Mouse (Mus musculus) intestine, embryonic 16.5 days (tissue): Measurements from ENCODE around the gene Agpat2. TPM values are rescaled to one million over a fixed set of nuclear protein-coding genes. Genes with fewer than 3 reads are reported as not detected.

Experiments
- ATAC-seq: fragments of 200-750 bp; cut with Nextera tagmentation; 2 replicates; pipeline ENCODE4 v1.8.0; 2017; ENCODE audit warnings: moderate TSS enrichment, moderate library complexity
- H3K27ac ChIP-seq: fragments of 300-500 bp; sonication (generic); 2 replicates; pipeline ENCODE4 v1.5.1; 2014; ENCODE audit warnings: mild to moderate bottlenecking, low read length
- H3K27me3 ChIP-seq: fragments of 300-500 bp; sonication (generic); replicated peaks from 2 replicates; pipeline ENCODE4 v1.6.1; 2014; ENCODE audit warnings: low read length, control low read depth, mixed read lengths; ENCODE audit not compliant: control insufficient read depth, insufficient read depth
- H3K36me3 ChIP-seq: fragments of 300-500 bp; sonication (generic); 2 replicates; pipeline ENCODE4 v1.6.1; 2014; ENCODE audit warnings: low read length, control low read depth; ENCODE audit not compliant: control insufficient read depth, insufficient read depth
- H3K4me1 ChIP-seq: fragments of 300-500 bp; sonication (generic); 2 replicates; pipeline ENCODE4 v1.6.1; 2014; ENCODE audit warnings: low read length, control low read depth, mixed read lengths; ENCODE audit not compliant: control insufficient read depth, insufficient read depth
- H3K4me2 ChIP-seq: fragments of 300-500 bp; sonication (generic); 2 replicates; pipeline ENCODE4 v1.6.1; 2014; ENCODE audit warnings: low read depth, low read length, control low read depth
- H3K4me3 ChIP-seq: fragments of 300-500 bp; sonication (generic); 2 replicates; pipeline ENCODE4 v1.5.1; 2014; ENCODE audit warnings: mild to moderate bottlenecking, low read length
- H3K9ac ChIP-seq: fragments of 300-500 bp; sonication (generic); 2 replicates; pipeline ENCODE4 v1.6.1; 2014; ENCODE audit warnings: low read depth, low read length
- H3K9me3 ChIP-seq: fragments of 300-500 bp; sonication (generic); 2 replicates; pipeline ENCODE4 v1.6.1; 2016; ENCODE audit warnings: low read length, control low read depth; ENCODE audit not compliant: control insufficient read depth
- WGBS: fragments of 180-500 bp; shearing (Covaris S2); extraction: QIAGEN DNeasy Blood & Tissue Kit; methylation state at CpG from one replicate; pipeline ENCODE4 v1.1.7; 2014; 5-methylcytosine and 5-hydroxymethylcytosine counted together
- microRNA counts: library from miRNA; unstranded; fragments of <30 nt; microRNA quantifications from one replicate; lab custom pipeline; 2016
- microRNA-seq: library from miRNA; unstranded; fragments of <30 nt; microRNA quantifications from one replicate; pipeline ENCODE4, GENCODE M21; 2016
- polyA plus RNA-seq: library from polyadenylated mRNA; unstranded; fragments of >200 nt; fragmentation: Nextera tagmentation; extraction: Ambion mirVana; gene quantifications from 2 replicates; pipeline ENCODE4 v1.2.1, GENCODE M21; 2015

Gene Agpat2
- polyA plus RNA-seq, 1 experiment from 2014 or later, result 113 TPM

DNA sequence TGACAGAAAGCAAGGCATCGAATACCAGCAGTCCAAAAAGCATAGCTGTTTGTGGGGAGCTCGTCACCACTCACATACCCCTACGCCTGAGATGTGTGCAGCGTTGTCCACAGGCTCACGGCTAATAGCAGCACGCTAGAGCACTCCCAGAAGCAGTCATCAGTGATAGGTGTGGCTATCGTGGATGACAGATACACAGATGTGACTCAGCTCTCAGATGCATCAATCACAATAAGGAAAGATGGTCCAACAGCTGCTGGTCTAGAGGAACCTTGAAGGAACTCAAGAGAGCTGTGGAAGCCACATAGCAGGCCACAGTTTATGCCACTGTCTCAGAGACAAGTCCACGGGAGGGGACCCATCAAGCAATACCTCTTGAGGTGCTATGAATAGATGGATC lies 60.4 kb downstream of the Agpat2 start:
- WGBS, result 84% methylated on average over 8 of the region's 8 CpGs
- 0 out of 2 replicates have a peak, but pooled peaks cover 6% of the 10 kb centered on the region for H3K27me3 ChIP-seq
- no peak overlapping the region for H3K27ac ChIP-seq
- H3K4me2 ChIP-seq, result no peak overlapping the region
- H3K9me3 ChIP-seq, result no peaks in the 10 kb centered on the region
- no peaks in the 10 kb centered on the region for H3K36me3 ChIP-seq
- ATAC-seq, result no peak
- peaks cover 7% of the 10 kb centered on the region; the same call in 1 of the 2 replicates for H3K4me1 ChIP-seq
- no peak overlapping the region for H3K4me3 ChIP-seq
- no peak overlapping the region for H3K9ac ChIP-seq

DNA sequence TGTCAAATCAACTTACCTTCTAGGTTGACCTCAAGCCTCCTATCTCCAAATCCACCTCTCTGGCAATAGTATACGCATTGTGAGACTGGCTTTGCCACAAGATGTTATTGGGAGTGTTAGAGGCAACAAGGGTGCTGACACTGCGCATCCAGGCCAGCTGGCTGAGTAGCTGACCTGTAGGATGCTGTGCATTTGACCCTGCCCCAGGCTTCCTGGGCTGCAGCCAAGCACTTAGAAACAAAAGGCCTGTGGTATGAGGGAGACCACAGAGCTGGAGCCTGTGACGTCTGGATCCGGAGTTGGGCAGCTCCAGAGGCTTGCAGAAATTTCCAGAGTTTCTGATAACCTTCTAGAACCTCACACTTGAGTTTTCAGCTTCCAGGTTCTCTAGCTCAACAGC lies 61.1 kb downstream of the Agpat2 start:
- H3K9me3 ChIP-seq, result no peaks in the 10 kb centered on the region
- H3K4me1 ChIP-seq, result peaks cover 7% of the 10 kb centered on the region; the same call in 1 of the 2 replicates
- ATAC-seq, result no peak
- 72% methylated on average over 4 of the region's 4 CpGs for WGBS
- no peak overlapping the region for H3K4me3 ChIP-seq
- 0 out of 2 replicates have a peak, but pooled peaks cover under 1% of the 10 kb centered on the region for H3K27me3 ChIP-seq
- H3K36me3 ChIP-seq, result no peaks in the 10 kb centered on the region
- H3K4me2 ChIP-seq, result no peak overlapping the region
- H3K9ac ChIP-seq, result no peak overlapping the region
- H3K27ac ChIP-seq, result no peak overlapping the region

MicroRNAs within 50 kb of the gene (microRNA counts, 519-probe panel; counts per million panel counts)
- microRNA mmu-miR-126-3p (lab: Ali Mortazavi, UCI) (3,736 counts per million, percentile 93 among the panel's probes with 10 or more counts), microRNA mmu-miR-126-5p (lab: Ali Mortazavi, UCI) (2,986 counts per million, percentile 76 among the panel's probes with 10 or more counts)

Small RNA genes lying within 50 kb of the gene (microRNA-seq; reads per million reads assigned to microRNA genes)
- gene Mir126a, result not detected
- not detected for gene Mir126b

Other genes starting within 250 kb of the Agpat2 start
- gene Card9, start 243.5 kb downstream of the Agpat2 start, polyA plus RNA-seq, result 0.86 and 1.1 TPM in 2 replicates
- gene Snapc4, start 223.8 kb downstream of the Agpat2 start, polyA plus RNA-seq, result 19.1 and 20.8 TPM in 2 replicates
- gene Entr1, start 215.1 kb downstream of the Agpat2 start, polyA plus RNA-seq, result 80.4 and 88.4 TPM in 2 replicates
- 102 and 105 TPM in 2 replicates for gene Pmpca, start 215.1 kb downstream of the Agpat2 start, polyA plus RNA-seq
- gene Inpp5e, start 195.2 kb downstream of the Agpat2 start, polyA plus RNA-seq, result 14.8 and 15.9 TPM in 2 replicates
- gene Sec16a, start 159.2 kb downstream of the Agpat2 start, polyA plus RNA-seq, result 19.1 and 20.4 TPM in 2 replicates
- 7.4 and 8.4 TPM in 2 replicates for gene Notch1, start 87.8 kb downstream of the Agpat2 start, polyA plus RNA-seq
- gene Egfl7, start 24.4 kb downstream of the Agpat2 start, polyA plus RNA-seq, result 110 and 118 TPM in 2 replicates
- gene Gm20532, start 17.8 kb downstream of the Agpat2 start, polyA plus RNA-seq, result not detected in 2 replicates
- 24.8 and 27.0 TPM in 2 replicates for gene Fam69b, start 24.0 kb upstream of the Agpat2 start, polyA plus RNA-seq
- gene Lcn4, start 66.9 kb upstream of the Agpat2 start, polyA plus RNA-seq, result not detected in 2 replicates